Mouse (Mus musculus): Measurements from ENCODE around the gene Ampd1. TPM values are rescaled to one million over a fixed set of nuclear protein-coding genes. Genes with fewer than 3 reads are reported as not detected.

Ampd1 gene
- under 1 TPM in 1 of 2 experiments, not detected in 1; 0.11 TPM for polyA plus RNA-seq (2012; fragmentation: generic; extraction: Trizol)

DNA sequence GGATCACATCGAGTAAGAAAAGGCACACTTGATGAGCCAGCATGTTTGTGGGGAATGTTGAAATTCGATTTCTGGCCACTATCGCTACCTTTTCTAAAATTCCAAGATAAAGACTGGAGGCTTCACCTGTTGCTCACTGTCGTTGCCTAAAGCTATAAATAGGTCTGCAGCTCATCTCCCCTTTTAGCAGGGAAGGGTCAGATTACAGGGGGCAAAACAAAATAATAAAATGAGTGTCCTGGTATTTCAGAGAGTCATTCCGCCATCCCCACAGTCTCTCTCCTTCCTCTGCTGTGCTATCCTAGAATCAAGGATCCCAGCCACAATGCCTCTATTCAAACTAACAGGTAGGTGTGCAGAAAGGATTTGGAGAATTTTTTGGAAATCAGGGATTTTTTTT, at the start of gene Ampd1:
TSS of gene Ampd1 (plus strand) at position 244 of the 400 bp plus-strand sequence.

DNA sequence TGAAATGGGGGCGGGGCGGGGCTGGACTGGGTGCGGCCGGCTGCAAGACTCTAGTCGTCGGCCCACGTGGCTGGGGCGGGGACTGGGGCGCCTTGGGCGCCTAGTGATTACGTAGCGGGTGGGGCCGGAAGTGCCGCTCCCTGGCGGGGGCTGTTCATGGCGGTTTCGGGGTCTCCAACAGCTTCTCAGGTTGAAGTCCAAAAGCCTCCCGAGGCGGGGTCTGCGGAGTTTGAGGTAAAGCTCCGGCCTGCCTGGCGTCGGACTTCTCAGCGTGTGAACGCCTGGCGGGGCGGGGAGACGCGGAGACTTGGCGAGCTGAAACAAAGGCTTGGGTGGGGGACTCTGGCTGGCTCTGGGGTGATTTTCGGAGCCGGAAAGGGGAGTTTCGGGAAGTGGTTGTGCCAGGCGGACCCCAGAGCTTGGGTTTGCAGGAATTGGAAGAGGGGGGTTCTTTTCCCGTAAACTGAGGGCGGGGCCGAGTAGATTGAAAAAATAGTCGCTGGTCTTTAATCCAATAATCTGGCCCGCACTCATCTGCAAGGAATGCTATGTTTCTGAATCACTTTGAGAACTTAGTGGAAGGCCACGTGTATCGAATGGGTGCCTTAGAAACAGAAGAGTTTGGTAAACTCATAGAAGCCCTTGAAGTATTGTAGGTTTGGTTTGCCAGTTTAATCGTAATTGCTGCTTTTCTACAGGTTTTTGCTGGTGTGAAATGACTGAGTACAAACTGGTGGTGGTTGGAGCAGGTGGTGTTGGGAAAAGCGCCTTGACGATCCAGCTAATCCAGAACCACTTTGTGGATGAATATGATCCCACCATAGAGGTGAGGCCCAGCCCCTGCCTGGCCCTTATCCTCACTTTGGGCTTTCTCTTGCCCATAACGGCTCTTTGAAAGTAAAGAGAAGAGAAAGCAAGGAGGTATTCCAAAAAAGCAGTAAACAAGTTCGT, 15.3 kb upstream of the Ampd1 start, which contains the start of gene Nras:
TSS of gene Nras (plus strand) at position 79 of the 951 bp plus-strand sequence.

DNA sequence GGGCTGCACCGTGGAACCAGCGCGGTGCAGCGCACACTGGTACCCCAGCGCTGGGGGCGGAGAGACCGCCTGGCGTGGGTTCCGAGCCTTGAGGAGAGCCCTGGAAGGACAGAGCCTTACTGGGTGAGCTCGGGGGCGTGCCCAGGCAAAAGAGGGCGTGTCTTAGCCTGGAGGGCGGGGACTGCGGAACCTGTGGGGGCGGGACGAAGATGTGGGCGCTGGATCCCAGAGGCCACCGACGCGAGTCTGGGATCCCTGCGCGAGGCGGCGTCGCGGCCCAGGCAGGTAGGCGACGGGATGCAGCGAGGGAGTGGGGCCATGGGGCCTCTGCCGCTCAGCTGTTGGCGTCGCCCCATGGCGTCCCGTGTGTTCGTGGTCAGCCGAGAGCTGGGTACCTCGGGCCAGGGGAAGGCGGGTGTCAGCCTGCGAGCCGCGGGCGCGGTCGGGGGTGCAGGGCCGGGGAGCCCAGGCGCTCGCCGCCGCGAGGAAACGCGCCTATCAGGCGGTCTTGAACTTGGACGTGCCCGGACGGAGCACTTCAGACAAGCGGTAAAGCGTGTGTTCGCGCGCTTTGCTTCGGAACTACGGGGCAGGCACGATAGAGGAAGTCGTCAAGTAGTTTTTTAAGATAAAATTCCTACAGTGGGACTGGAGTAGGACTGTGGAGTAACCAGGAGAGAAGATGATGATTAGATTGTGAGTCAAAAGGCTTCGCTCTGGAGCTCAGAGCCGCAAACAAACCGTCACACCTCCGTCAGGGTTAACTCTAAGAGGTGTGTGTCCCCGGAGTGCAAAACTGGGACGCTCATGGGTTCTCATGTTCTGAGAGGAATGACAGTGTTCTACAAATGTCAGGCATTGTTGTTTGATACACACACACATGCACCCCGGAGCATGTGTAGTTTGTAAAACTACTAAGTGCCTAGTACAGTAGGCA, 28.9 kb downstream of the Ampd1 start, which contains the start of gene Dennd2c:
TSS of gene Dennd2c (plus strand) at position 151 of the 937 bp plus-strand sequence.

Other genes starting within 250 kb of the Ampd1 start
- gene Sycp1, start 137.9 kb upstream of the Ampd1 start, polyA plus RNA-seq (2012; fragmentation: generic; extraction: Trizol), result under 1 TPM in 1 of 2 experiments, not detected in 1; 0.07 TPM
- gene Nr1h5, start 109.9 kb upstream of the Ampd1 start, polyA plus RNA-seq (2012; fragmentation: generic; extraction: Trizol), result not detected
- gene Sike1, start 78.3 kb upstream of the Ampd1 start, polyA plus RNA-seq (2012; fragmentation: generic; extraction: Trizol), result 10 to 100 TPM; 12.3 to 16.2 TPM
- gene Csde1, start 53.6 kb upstream of the Ampd1 start, polyA plus RNA-seq (2012; fragmentation: generic; extraction: Trizol), result 10 to 100 TPM in 1 of 2 experiments, 1 to 10 TPM in 1; 4.0 to 44.2 TPM
- gene Nras, start 15.7 kb upstream of the Ampd1 start, polyA plus RNA-seq (2012; fragmentation: generic; extraction: Trizol), result 10 to 100 TPM; 23.0 to 30.4 TPM
- 1 to 10 TPM in 1 of 2 experiments, under 1 TPM in 1; 0.12 to 1.5 TPM for gene Dennd2c, start 28.6 kb downstream of the Ampd1 start, polyA plus RNA-seq (2012; fragmentation: generic; extraction: Trizol)
- gene Bcas2, start 97.6 kb downstream of the Ampd1 start, polyA plus RNA-seq (2012; fragmentation: generic; extraction: Trizol), result 10 to 100 TPM; 23.8 to 53.4 TPM
- gene Trim33, start 205.3 kb downstream of the Ampd1 start, polyA plus RNA-seq (2012; fragmentation: generic; extraction: Trizol), result 1 to 10 TPM in 1 of 2 experiments, under 1 TPM in 1; 0.30 to 3.6 TPM